Mouse (Mus musculus) layer of hippocampus, postnatal 10 days (tissue): ENCODE results near the gene Mcm8. TPM values are rescaled to one million over a fixed set of nuclear protein-coding genes. Genes with fewer than 3 reads are reported as not detected.

Experiments used
- DNase-seq, 2 experiments: peaks; one replicate each; pipeline ENCODE4 v3.0.0; 2021; ENCODE audit warnings: low spot score in 2 of 2
- total RNA-seq, 2 experiments: library from RNA; stranded (reverse); gene quantifications; 2 replicates each; pipeline ENCODE4 v1.2.3; 2021

The Mcm8 gene
- total RNA-seq, 2 experiments from 2014 or later = 4.2 to 5.4 TPM

DNA sequence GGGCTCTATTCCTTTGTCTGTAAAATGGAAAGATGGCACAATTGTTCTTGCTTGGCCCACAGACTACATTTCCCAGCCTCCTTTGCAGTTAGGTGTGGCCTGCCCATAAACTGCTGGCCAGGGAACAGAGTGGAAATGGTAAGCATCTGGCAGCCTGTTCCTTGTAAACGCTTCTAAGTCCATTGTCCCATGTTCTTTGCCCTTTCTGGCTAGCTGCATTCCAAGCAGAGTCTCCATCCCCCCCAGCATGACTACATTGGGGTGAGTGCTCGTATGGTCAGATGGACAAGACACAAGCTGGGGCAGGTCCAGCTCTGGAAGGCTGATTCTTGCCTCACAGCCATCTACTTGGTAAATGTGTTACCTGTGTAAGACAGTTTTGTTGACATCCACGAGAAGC, 55.7 kb downstream of the Mcm8 start:
- DNase-seq = no peak

DNA sequence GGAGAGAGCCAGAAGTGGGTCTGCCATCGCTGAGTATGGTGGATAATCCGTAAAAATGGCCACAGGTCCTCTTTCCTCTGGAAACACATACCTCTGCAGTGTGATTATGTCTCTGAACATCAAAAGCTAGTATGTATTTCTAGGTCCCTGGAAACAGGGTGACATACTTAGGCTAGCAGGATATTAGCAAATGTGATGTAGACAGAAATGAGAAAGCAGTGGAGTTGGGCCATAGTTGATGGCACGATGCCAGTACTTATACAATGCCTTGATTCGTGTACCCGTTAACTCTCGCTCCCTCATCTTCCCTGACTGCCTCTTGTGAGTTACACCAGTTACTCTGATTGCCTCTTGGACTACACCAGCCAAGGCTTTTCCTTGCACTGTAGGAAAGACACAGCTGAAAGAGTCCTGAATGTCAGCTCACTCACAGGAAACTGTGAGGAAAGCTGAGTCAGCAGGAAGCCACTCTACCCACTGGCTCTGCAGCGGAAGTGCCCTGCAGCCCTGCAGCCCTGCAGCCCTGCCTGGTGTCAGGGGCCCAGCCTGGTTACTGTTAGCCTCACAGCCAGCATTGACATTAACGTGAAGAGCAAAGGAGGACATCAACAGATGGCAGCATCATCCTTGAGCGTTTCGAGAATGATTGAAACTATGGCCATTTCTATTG, 57.9 kb downstream of the Mcm8 start:
- no peak for DNase-seq

DNA sequence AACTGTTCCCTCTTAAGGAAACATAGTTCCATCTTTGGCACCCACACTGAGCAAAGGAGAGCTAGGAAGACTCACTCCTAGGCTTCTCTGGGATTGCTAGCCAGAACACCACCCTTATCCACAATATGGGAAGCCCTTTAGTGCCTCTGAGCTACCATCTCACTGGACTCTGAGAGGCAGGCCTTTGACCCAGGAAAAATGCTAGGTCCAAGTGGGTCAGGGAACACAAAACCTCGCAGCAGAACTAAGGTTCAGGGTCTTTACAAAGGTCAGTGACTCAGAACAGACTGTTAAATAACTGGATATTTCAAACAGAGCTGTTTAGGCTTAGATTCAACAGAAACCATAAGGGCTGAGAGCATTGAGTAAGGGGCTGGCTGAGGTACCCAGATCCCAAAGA, 61.0 kb downstream of the Mcm8 start:
- no peak for DNase-seq

DNA sequence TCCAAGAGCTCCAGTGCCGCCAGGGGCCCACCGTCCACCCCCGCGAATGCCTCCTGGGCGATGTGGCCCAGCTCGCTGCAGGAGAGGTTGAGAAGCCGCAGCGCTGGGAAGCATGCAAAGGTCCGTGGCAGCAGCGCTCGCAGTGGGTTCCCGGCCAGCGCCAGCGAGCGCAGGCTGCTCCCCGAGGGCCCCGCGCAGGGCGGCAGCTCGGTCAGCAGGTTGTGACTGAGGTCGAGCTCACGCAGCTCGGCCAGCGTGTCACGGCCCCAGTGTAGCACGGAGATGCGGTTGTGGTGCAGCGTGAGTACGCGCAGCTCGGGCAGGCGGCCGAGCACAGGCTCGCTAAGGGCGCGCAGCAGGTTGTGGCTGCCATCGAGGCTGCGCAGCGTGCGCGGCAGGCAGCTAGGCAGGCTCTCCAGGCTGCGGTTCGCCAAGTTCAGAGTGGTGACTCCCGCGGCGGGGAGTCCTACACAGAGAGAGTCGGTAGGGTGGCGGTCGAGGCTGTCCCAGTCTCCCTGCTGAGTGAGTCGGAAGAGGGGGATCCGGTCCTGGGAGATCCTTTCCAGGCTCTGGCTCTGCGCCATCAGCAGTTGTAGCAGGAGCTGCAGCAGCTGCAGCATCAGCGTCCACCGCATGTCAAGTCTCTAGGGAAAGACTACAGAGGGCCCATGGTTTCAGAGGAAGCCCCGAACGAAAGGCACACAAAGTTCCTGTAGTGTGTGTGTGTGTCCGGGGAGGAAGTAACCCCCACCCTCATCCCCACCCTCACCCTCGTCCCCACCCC, 63.5 kb downstream of the Mcm8 start:
- DNase-seq = peak; percentile 56 to 60

DNA sequence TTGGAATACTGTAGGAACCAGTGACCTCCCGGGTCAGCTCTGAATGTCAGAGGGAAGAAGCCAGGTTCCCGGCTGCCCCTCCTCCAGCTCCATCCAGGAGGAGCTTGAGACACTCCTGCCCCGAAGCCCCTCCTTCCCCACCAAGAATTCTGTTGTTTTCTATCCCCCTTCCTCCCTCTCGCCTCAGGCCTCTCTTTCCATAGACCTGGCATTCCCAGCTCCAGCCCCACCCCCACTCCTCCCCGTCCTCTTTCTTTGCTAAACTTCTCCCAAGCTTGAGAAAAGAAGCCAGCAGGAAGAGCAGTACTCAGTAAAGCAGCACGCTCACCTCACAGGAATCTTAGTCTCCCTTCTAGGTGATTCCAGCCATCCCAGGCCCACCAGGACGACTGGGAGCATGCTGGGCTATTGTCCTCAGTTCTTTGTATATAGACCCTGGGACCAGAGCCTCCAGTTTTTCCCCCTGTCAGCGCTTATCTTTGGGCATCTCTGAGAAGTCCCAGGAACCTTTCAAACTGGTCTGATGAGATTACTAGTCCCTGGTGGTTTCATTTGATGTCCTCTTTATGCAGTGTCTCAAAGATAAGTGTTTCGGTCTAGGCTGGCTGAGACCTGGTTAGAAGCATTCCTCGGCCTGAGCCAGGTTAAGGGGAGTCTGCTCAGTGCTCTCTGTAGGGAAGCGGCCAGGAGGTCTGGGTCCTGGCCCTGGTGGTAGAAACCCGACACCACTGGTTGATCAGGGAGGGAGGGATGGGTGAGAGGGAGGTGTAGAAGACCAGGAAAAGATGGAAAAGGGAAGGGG, 65.1 kb downstream of the Mcm8 start, which contains the start of gene Lrrn4:
Gene Lrrn4, minus strand, starts transcription at position 48 of the 802 bp plus-strand sequence.
- DNase-seq = no peak

DNA sequence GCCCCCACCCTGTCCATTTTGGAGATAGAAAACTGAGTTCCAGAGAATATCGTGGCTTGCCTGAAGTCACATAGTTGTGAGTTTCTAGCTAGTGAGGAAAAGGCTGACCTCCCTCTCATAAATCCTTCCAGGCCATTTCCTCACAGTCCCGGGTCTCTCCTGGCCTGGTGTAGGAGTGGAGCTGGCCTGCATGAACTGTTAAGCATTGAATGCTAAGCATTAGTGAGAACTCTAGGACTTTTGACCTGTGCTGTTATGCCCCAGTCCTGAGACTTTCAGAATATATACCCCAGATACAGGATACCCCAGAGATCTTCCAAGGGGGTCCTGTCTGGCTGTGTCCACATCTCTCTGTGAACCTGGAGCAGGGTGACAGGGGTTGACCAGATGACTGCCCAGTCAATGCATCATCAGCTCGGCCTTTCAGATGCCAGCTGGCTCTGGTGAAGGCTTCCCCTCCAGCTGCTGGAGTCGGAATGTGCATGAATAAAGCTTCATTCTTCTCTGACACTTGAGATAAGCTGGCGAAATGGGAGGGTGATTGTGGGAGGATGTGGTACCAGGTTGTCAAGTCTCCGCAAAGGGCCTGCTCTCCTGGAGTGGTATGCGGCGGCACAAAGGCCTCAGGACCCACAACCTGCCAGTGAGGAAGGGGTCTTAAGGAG, 68.5 kb downstream of the Mcm8 start:
- no peak for DNase-seq

DNA sequence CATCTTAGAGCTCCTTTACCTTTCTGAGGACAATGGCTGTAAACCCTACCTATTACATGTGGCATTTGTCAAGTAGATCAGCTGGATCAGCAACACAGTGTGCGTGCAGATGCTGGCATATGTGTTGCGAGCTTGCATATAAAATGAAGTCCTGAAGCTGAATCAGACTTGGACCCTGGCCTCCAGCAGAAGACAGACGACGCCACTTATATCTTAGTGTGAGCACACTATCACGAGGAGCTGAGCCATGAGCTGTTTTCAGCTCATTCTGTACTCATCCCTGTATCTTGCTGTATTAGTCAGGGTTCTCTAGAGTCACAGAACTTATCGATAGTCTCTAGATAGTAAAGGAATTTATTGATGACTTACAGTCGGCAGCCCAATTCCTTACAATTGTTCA, 69.4 kb downstream of the Mcm8 start:
- no peak for DNase-seq

Other genes with a start within 250 kb of the Mcm8 start
- 100 to 1,000 TPM in 1 of 2 experiments, 10 to 100 TPM in 1; 99.4 to 112 TPM for gene Gpcpd1, start 228.4 kb upstream of the Mcm8 start, total RNA-seq
- 1 to 10 TPM; 7.7 to 9.1 TPM for gene Shld1, start 129.2 kb upstream of the Mcm8 start, total RNA-seq
- gene Chgb, start 34.9 kb upstream of the Mcm8 start, total RNA-seq = 100 to 1,000 TPM; 206 to 208 TPM
- gene Trmt6, start 86 bp upstream of the Mcm8 start, total RNA-seq = 10 to 100 TPM; 27.5 to 29.9 TPM
- 10 to 100 TPM; 35.5 to 36.8 TPM for gene Crls1, start 30.5 kb downstream of the Mcm8 start, total RNA-seq
- 1 to 10 TPM; 1.2 TPM for gene Lrrn4, start 64.8 kb downstream of the Mcm8 start, total RNA-seq
- gene Fermt1, start 129.8 kb downstream of the Mcm8 start, total RNA-seq = under 1 TPM; 0.18 to 0.47 TPM